Mouse (Mus musculus) C2C12 (cell line): Measurements from ENCODE around the gene Fam171a2.

Source experiments
- CTCF ChIP-seq: IDR thresholded peaks from one replicate; pipeline ENCODE4 v1.5.1; 2011; ENCODE audit not compliant: control insufficient read depth, insufficient read depth, insufficient read length
- FOSL1 ChIP-seq: IDR thresholded peaks from one replicate; pipeline ENCODE4 v1.8.0; 2011; ENCODE audit warnings: mild to moderate bottlenecking, low read length; ENCODE audit not compliant: poor library complexity, insufficient read depth, severe bottlenecking
- MAX ChIP-seq: IDR thresholded peaks from one replicate; pipeline ENCODE4 v1.6.1; 2011; ENCODE audit warnings: mild to moderate bottlenecking, control low read depth
- MYOD1 ChIP-seq: IDR thresholded peaks from one replicate; pipeline ENCODE4 v1.6.1; 2011; ENCODE audit warnings: low read depth; ENCODE audit not compliant: control insufficient read depth, insufficient read length
- MYOG ChIP-seq: IDR thresholded peaks from one replicate; pipeline ENCODE4 v1.6.1; 2011; ENCODE audit not compliant: control insufficient read depth, insufficient read length; ENCODE audit errors: extremely low read depth
- USF1 ChIP-seq: IDR thresholded peaks from one replicate; pipeline ENCODE4 v1.6.1; 2011; ENCODE audit warnings: low read depth, mild to moderate bottlenecking, control low read depth, moderate library complexity

GRCm38 (mm10) chr11:102434406-102434805 is 13.1 kb downstream of the Fam171a2 start:
- TF ChIP-seq USF1 (no peak), CTCF (peak; percentile 59), MAX (no peak), MYOG (no peak), MYOD1 (no peak), FOSL1 (no peak)
